Mouse (Mus musculus): ENCODE measurements around the gene Mrps23. TPM values are rescaled to one million over a fixed set of nuclear protein-coding genes. Genes with fewer than 3 reads are reported as not detected.
A peak's percentile ranks its signal among the peaks of the same experiment; 100 is the strongest.

Mrps23 gene
- polyA plus RNA-seq, 1 experiment from 2014 or later: 57.9 TPM

GRCm38 (mm10) chr11:88161651-88162362 is 42.4 kb upstream of the Mrps23 start:
- Histone ChIP-seq H3K27ac (ENCODE audit: low read length) (peak overlapping the region; percentile 98), H3K4me1 (ENCODE audit: control insufficient read depth, insufficient read depth, low read length) (peaks cover 64% of the 10 kb centered on the region), H3K9ac (ENCODE audit: low read length) (peak overlapping the region; percentile 32), H3K9me3 (replicated peaks; ENCODE audit: control insufficient read depth, low read length) (no peaks in the 10 kb centered on the region), H3K4me2 (ENCODE audit: low read depth, low read length) (peak overlapping the region; percentile 72), H3K4me3 (replicated peaks; ENCODE audit: low read length) (peak overlapping the region; percentile 42), H3K27me3 (ENCODE audit: control insufficient read depth, insufficient read depth, low read length) (no peaks in the 10 kb centered on the region), H3K36me3 (ENCODE audit: control insufficient read depth, insufficient read depth, low read length) (no peaks in the 10 kb centered on the region)
- ATAC-seq (ENCODE audit: insufficient read depth, low FRiP score): peak; percentile 56; the same call in 1 of the 2 replicates
- 4% methylated on average over 15 of the region's 15 CpGs for WGBS

- no peaks in the 10 kb centered on the region for H3K36me3 ChIP-seq (ENCODE audit: control insufficient read depth, insufficient read depth, low read length)
- H3K27me3 ChIP-seq (ENCODE audit: control insufficient read depth, insufficient read depth, low read length): no peaks in the 10 kb centered on the region
- 62% methylated on average over 4 of the region's 4 CpGs for WGBS
- no peaks in the 10 kb centered on the region for H3K9me3 ChIP-seq (replicated peaks; ENCODE audit: control insufficient read depth, low read length)
- H3K4me1 ChIP-seq (ENCODE audit: control insufficient read depth, insufficient read depth, low read length): peaks cover 60% of the 10 kb centered on the region
- H3K27ac ChIP-seq (ENCODE audit: low read length): peak overlapping the region; percentile 34; the same call in 1 of the 2 replicates
- H3K4me2 ChIP-seq (ENCODE audit: low read depth, low read length): no peak overlapping the region
- H3K4me3 ChIP-seq (replicated peaks; ENCODE audit: low read length): no peak overlapping the region
- H3K9ac ChIP-seq (ENCODE audit: low read length): no peak overlapping the region
- no peak for ATAC-seq (ENCODE audit: insufficient read depth, low FRiP score)
These were observed 41.4 kb upstream of the Mrps23 start for GRCm38 (mm10) chr11:88162740-88163139.

- H3K9ac ChIP-seq (ENCODE audit: low read length): peak overlapping the region; percentile 56
These were observed 39.9 kb upstream of the Mrps23 start for GRCm38 (mm10) chr11:88164213-88164723.

GRCm38 (mm10) chr11:88164801-88165377 is 39.3 kb upstream of the Mrps23 start:
- Histone ChIP-seq H3K4me1 (ENCODE audit: control insufficient read depth, insufficient read depth, low read length) (peaks cover 44% of the 10 kb centered on the region), H3K27me3 (ENCODE audit: control insufficient read depth, insufficient read depth, low read length) (no peaks in the 10 kb centered on the region), H3K9ac (ENCODE audit: low read length) (peak overlapping the region; percentile 56), H3K27ac (ENCODE audit: low read length) (peak overlapping the region; percentile 90), H3K4me2 (ENCODE audit: low read depth, low read length) (0 out of 2 replicates have a peak overlapping the region, but pooled peaks have one; percentile 13), H3K9me3 (replicated peaks; ENCODE audit: control insufficient read depth, low read length) (no peaks in the 10 kb centered on the region), H3K4me3 (replicated peaks; ENCODE audit: low read length) (no peak overlapping the region), H3K36me3 (ENCODE audit: control insufficient read depth, insufficient read depth, low read length) (no peaks in the 10 kb centered on the region)
- no peak for ATAC-seq (ENCODE audit: insufficient read depth, low FRiP score)
- WGBS: 22% methylated on average over 15 of the region's 15 CpGs

More at GRCm38 (mm10) chr11:88164213-88164723, 39.9 kb upstream of the Mrps23 start:
- no peaks in the 10 kb centered on the region for H3K27me3 ChIP-seq (ENCODE audit: control insufficient read depth, insufficient read depth, low read length)
- no peaks in the 10 kb centered on the region for H3K9me3 ChIP-seq (replicated peaks; ENCODE audit: control insufficient read depth, low read length)
- 0 out of 2 replicates have a peak overlapping the region, but pooled peaks have one; percentile 13 for H3K4me2 ChIP-seq (ENCODE audit: low read depth, low read length)
- 79% methylated on average over 7 of the region's 7 CpGs for WGBS
- H3K4me1 ChIP-seq (ENCODE audit: control insufficient read depth, insufficient read depth, low read length): peaks cover 51% of the 10 kb centered on the region
- no peaks in the 10 kb centered on the region for H3K36me3 ChIP-seq (ENCODE audit: control insufficient read depth, insufficient read depth, low read length)
- no peak for ATAC-seq (ENCODE audit: insufficient read depth, low FRiP score)
- H3K27ac ChIP-seq (ENCODE audit: low read length): peak overlapping the region; percentile 90
- H3K4me3 ChIP-seq (replicated peaks; ENCODE audit: low read length): no peak overlapping the region

GRCm38 (mm10) chr11:88165683-88166364 is 38.4 kb upstream of the Mrps23 start:
- peak overlapping the region; percentile 56 for H3K9ac ChIP-seq (ENCODE audit: low read length)
- H3K27ac ChIP-seq (ENCODE audit: low read length): peak overlapping the region; percentile 90
- no peak overlapping the region for H3K4me2 ChIP-seq (ENCODE audit: low read depth, low read length)
- no peaks in the 10 kb centered on the region for H3K27me3 ChIP-seq (ENCODE audit: control insufficient read depth, insufficient read depth, low read length)
- no peaks in the 10 kb centered on the region for H3K36me3 ChIP-seq (ENCODE audit: control insufficient read depth, insufficient read depth, low read length)
- WGBS: 57% methylated on average over 10 of the region's 10 CpGs
- H3K9me3 ChIP-seq (replicated peaks; ENCODE audit: control insufficient read depth, low read length): no peaks in the 10 kb centered on the region
- no peak overlapping the region for H3K4me3 ChIP-seq (replicated peaks; ENCODE audit: low read length)
- H3K4me1 ChIP-seq (ENCODE audit: control insufficient read depth, insufficient read depth, low read length): peaks cover 35% of the 10 kb centered on the region
- no peak for ATAC-seq (ENCODE audit: insufficient read depth, low FRiP score)

- Histone ChIP-seq H3K9me3 (replicated peaks; ENCODE audit: control insufficient read depth, low read length) (no peaks in the 10 kb centered on the region), H3K36me3 (ENCODE audit: control insufficient read depth, insufficient read depth, low read length) (no peaks in the 10 kb centered on the region), H3K9ac (ENCODE audit: low read length) (no peak overlapping the region), H3K27ac (ENCODE audit: low read length) (peak overlapping the region; percentile 90), H3K4me3 (replicated peaks; ENCODE audit: low read length) (no peak overlapping the region), H3K4me1 (ENCODE audit: control insufficient read depth, insufficient read depth, low read length) (peaks cover 31% of the 10 kb centered on the region), H3K27me3 (ENCODE audit: control insufficient read depth, insufficient read depth, low read length) (no peaks in the 10 kb centered on the region), H3K4me2 (ENCODE audit: low read depth, low read length) (no peak overlapping the region)
- 87% methylated on average over 7 of the region's 7 CpGs for WGBS
- no peak for ATAC-seq (ENCODE audit: insufficient read depth, low FRiP score)
These were observed 37.7 kb upstream of the Mrps23 start for GRCm38 (mm10) chr11:88166471-88166870.

- Histone ChIP-seq H3K4me1 (ENCODE audit: control insufficient read depth, insufficient read depth, low read length) (peaks cover 46% of the 10 kb centered on the region), H3K4me2 (ENCODE audit: low read depth, low read length) (no peak overlapping the region), H3K36me3 (ENCODE audit: control insufficient read depth, insufficient read depth, low read length) (no peaks in the 10 kb centered on the region), H3K9me3 (replicated peaks; ENCODE audit: control insufficient read depth, low read length) (no peaks in the 10 kb centered on the region), H3K9ac (ENCODE audit: low read length) (no peak overlapping the region), H3K4me3 (replicated peaks; ENCODE audit: low read length) (no peak overlapping the region), H3K27ac (ENCODE audit: low read length) (no peak overlapping the region), H3K27me3 (ENCODE audit: control insufficient read depth, insufficient read depth, low read length) (no peaks in the 10 kb centered on the region)
- no peak for ATAC-seq (ENCODE audit: insufficient read depth, low FRiP score)
- WGBS: 47% methylated on average over 3 of the region's 3 CpGs
These were observed 35.6 kb upstream of the Mrps23 start for GRCm38 (mm10) chr11:88168611-88169010.

- no peak overlapping the region for H3K4me2 ChIP-seq (ENCODE audit: low read depth, low read length)
- H3K4me1 ChIP-seq (ENCODE audit: control insufficient read depth, insufficient read depth, low read length): peaks cover 45% of the 10 kb centered on the region
These were observed 34.6 kb upstream of the Mrps23 start for GRCm38 (mm10) chr11:88169531-88170040.

More at GRCm38 (mm10) chr11:88169531-88170040, 34.6 kb upstream of the Mrps23 start:
- 43% methylated on average over 32 of the region's 32 CpGs for WGBS
- Histone ChIP-seq H3K36me3 (ENCODE audit: control insufficient read depth, insufficient read depth, low read length) (no peaks in the 10 kb centered on the region), H3K9me3 (replicated peaks; ENCODE audit: control insufficient read depth, low read length) (no peaks in the 10 kb centered on the region), H3K27ac (ENCODE audit: low read length) (no peak overlapping the region), H3K4me3 (replicated peaks; ENCODE audit: low read length) (no peak overlapping the region), H3K9ac (ENCODE audit: low read length) (no peak overlapping the region), H3K27me3 (ENCODE audit: control insufficient read depth, insufficient read depth, low read length) (no peaks in the 10 kb centered on the region)
- ATAC-seq (ENCODE audit: insufficient read depth, low FRiP score): no peak

All from stomach, embryonic 16.5 days (tissue).